Mouse (Mus musculus) left cerebral cortex, postnatal 14 days (tissue): Measurements from ENCODE around the gene Slc12a9. TPM values are rescaled to one million over a fixed set of nuclear protein-coding genes. Genes with fewer than 3 reads are reported as not detected.

ENCODE experiments used
- DNase-seq, 2 experiments: peaks; one replicate each; pipeline ENCODE4 v3.0.0; 2021 to 2022; ENCODE audit warnings: low spot score in 2 of 2, mixed read lengths in 1 of 2
- intact Hi-C: fragments of 180-260 bp; cut with DNase I; formaldehyde crosslinking; loops from one replicate; pipeline ENCODE4 v1.15.1; 2025
- long read RNA-seq, 2 experiments: library from polyadenylated mRNA; stranded (forward); transcript quantifications; one replicate each; pipeline ENCODE4 v2.0.0; 2021
- total RNA-seq, 2 experiments: library from RNA; stranded (reverse); gene quantifications; 2 replicates each; pipeline ENCODE4 v1.2.3; 2021

The Slc12a9 gene
- 10 to 100 TPM; 23.7 to 28.0 TPM for total RNA-seq
- long read RNA-seq, experiment 1, transcript Slc12a9-201 (14 exons, 3,330 nt): major isoform, 21 of 32 reads
- long read RNA-seq, experiment 1, partial matches to known transcripts: 7 of 32 reads
- long read RNA-seq, experiment 1, other reads (novel, unspliced or antisense): 3 of 32 reads
- long read RNA-seq, experiment 2, transcript Slc12a9-201 (14 exons, 3,330 nt): major isoform, 10 of 21 reads
- long read RNA-seq, experiment 2, partial matches to known transcripts: 6 of 21 reads
- long read RNA-seq, experiment 2, other reads (novel, unspliced or antisense): 3 of 21 reads

DNA sequence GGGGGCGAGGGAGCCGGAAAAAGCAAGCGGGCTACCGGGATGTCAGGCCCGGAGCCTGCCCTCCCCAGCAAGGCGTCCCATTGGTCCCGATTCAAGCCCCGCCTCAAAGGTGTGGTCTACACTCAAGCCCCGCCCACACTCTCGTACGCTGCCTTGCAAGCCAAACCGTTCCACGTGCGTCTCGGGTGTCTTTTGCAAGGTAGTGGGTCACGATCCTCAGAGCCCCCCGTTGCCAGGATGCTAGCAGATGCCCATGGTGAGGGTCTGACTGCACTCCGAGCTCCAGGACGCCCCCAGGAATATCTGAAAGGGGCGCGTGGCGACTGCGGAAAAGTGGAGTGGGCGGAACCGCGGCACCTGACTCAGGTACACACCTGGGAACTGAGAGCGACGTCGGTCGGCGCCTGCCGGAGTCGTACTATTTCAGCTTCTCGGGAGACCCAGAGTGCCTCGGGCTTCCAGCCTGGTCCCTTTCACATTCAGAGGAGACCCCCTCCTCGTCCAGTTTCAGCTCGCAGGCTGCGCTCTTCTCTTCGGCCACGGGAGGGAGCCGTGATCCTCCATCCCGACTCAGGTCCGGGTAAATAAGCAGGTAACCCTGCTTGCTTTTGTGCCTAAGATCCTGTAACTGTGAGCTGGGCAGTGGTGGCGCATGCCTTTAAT, at the start of gene Slc12a9:
TSS of gene Slc12a9 (minus strand) at position 86 of the 663 bp plus-strand sequence.
- DNase-seq: peak; percentile 93 to 97
- intact Hi-C loops: no loop called here

DNA sequence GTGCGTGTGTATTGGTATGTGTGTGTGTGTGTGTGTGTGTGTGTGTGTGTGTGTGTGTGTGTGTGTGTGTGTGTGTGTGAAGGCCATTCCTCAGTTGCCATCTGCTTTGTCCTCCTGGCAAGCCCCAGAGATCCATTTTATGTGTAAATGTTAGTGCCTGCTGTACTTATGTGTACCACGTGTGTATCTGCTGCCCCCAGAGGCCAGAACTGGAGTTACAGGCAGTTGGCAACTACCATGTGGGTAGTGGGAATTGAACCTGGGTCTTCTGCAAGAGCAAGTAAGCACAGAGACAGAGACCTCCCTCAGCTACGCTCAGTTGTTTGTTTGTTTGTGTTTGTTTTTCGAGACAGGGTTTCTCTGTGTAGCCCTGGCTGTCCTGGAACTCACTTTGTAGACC, 47.8 kb upstream of the Slc12a9 start:
- peak; percentile 59 to 63 for DNase-seq

DNA sequence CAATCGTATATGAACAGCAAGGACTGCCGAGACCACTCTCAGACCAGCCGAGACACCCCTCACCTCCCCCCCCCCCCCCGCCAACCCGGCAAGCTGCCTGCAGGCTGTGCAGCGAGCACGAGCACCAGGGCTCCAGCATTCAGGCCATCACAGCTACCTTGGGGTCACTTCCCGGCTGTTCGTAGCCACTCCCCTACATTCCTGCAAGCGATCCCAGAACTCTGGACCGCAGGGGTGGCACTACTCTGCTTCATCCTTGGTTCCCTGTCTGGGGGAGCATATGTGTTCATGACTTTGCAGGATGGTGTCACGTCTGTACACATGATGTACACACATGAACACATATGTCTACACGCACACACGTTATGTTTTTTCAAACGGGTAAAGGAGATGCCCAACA, 44.2 kb upstream of the Slc12a9 start:
- no peak for DNase-seq
- intact Hi-C loops: no loop called here

More for the DNA sequence above, 47.8 kb upstream of the Slc12a9 start:
- intact Hi-C loops: no loop called here

DNA sequence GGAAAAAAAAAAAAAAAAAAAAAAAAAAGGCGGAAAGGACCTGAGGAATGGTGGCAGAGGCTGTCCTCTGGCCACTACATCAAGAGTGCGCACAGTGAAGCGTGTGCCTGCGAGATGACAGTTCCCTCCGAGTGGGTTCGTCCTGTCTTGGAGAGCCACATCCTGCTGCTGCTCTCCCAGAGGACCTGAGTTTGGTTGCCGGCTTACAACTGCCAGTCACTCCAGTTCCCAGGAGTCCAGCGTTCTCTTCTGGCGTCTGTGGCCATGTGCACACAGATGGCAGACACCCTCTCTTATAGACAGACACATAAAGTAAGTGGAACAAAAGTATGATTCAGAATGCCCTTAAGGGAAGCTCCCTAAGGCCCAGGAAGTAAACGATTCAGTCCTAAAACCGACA, 43.8 kb upstream of the Slc12a9 start:
- DNase-seq: no peak
- intact Hi-C loops: no loop called here

DNA sequence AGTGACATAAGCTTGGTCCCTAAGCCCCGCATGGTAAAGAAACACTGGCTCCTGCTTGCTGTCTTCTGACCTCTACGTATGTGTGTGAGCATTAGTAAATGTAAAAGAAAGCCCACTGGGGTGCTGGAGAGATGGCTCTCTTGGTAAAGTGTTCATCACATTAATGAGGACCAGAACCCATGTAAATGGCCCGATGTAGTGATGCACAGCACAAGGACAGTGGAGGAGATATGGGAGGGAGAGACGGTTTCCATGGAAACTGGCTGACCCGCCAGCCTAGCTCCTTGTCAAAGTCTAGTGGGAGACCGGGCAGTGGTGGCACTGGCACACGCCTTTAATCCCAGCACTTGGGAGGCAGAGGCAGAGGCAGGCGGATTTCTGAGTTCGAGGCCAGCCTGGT, 43.3 kb upstream of the Slc12a9 start:
- no peak for DNase-seq
- intact Hi-C loops: no loop called here

DNA sequence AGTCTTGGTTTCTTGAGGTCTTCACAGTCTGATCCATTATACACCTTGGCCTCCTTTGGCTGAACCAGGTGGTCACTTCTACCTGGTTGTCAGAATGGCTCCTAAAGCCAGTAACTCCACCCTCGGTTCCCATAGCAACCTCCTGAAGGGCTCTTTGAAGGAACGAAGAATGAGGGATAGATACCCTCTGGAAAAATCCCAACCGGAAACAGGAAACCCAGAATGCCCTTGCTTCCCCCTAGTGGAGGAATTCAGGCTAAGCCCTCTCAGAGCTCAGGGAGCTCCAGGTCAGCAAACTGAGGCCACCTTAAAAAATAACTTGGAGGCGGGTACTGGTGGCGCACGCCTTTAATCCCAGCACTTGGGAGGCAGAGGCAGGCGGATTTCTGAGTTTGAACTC, 42.8 kb upstream of the Slc12a9 start:
- intact Hi-C loops: no loop called here
- DNase-seq: no peak

DNA sequence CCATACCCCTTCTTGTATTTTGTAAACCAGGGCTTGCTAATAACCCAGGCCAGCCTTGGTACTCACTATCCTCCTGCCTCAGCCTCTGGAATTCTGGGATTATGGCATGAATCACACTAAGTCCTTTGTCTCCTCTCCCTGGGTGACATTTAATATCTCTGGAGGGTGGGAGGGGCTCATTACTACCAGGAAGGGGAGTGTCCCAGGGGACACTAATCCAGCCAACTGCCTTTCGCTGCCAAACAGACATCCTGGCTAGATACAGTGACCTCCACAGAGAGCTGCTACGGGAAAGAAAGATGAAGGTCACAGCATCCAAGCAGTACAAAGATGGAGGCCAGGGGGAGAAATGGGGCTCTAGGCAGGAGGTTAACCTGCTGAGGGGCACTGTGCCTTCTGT, 42.2 kb upstream of the Slc12a9 start:
- DNase-seq: no peak
- intact Hi-C loops: no loop called here

DNA sequence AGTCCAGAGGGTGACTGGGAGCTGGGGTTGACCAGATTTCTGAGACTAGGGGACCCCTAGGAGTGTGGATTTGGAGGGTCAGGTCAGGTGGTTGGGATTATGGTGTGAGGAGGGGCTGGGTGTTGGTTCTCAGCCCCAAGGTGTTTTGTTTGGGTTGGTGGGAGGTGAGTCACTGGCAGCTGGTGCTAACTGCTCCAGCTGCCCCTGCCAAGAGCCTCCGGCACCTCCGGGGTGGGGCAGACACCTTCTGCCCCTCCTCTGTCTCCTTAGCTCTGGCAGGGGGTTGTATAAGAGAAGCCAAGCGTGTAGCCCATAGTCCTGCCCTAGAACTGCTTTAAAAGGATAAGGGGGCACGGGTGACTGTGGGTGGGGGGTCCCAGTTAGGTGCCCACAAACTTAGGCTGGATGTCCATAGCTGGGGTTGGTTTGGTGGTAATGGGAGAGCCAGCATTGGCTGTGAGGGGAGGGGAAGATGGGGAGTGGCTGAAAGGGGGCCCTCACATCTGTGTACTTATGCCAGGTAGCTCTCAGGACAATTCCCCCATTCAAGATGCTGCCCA, 41.2 kb upstream of the Slc12a9 start:
- DNase-seq: no peak

DNA sequence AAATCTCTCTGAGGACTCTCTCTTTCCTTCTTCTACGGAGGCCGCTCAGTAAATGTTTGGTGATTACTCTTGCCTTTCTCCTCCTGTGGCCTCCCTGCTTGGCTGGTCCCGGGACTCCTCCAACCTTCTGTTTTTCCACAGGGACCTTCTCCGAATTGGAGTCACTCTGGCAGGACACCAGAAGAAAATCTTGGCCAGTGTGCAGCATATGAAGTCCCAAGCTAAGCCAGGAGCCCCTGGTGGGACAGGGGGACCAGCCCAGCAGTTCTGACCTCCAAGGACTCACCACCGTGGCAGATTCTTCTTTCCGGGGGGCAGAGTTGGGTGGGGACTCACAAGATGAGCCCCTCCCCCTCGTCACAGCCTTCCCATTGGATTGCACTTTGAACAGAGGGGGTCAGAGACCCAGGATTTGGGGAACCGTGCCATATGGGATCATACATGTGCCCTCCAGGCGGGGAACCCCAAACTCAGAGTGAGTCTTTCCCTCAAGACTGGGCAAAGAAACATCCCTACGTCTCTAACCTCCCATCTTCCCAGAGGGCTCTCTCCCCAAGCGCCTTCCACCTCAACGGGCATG, 40.1 kb upstream of the Slc12a9 start:
- intact Hi-C loops: no loop called here
- DNase-seq: no peak

More for the DNA sequence above, 41.2 kb upstream of the Slc12a9 start:
- intact Hi-C loops: no loop called here

DNA sequence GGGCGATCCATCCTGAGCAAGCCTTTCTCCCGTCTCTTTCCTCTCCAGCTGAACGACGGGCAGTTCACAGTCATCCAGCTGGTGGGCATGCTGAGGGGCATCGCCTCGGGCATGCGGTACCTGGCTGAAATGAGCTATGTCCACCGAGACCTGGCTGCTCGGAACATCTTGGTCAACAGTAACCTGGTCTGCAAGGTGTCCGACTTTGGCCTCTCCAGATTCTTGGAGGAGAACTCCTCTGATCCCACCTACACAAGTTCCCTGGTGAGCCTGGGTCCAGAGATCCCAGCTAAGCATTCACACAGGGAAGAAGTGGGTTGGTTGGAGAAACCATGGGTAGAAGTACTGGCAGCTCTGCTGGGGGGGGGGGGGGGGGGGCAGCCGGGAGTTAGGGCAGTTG, 36.3 kb upstream of the Slc12a9 start:
- intact Hi-C loops: no loop called here
- no peak for DNase-seq

DNA sequence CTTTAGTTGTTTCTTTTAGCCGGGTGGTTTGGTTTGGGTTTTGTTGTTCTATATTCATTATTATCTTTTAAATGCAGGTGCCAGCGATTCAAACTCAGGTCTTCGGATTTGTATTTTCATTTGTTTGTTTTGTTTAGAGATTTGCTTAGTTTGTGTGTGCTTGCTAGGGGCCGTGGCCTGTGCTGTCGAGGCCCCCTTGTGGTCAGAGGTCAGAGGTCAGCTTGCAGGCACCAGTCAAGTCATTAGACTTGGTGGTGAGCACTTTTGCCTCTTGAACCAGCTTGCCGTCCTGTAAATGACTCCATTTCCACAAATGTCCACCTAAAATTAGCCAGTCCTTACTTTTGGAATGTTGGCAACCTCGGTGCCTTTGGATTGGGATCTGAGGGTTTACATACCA, 25.0 kb upstream of the Slc12a9 start:
- intact Hi-C loops: no loop called here
- DNase-seq: no peak

DNA sequence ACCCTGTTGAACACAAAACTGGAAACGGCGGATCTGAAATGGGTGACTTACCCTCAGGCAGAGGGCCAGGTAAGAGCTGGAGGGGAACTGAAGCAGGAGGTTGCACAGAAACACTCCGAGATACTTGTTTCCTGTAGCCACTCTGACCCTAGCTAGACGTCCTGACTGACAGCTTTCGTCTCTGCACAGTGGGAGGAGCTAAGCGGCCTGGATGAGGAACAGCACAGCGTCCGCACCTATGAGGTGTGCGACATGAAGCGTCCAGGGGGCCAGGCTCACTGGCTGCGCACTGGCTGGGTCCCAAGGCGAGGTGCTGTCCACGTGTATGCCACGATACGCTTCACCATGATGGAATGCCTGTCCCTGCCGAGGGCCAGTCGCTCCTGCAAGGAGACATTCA, 20.7 kb upstream of the Slc12a9 start:
- intact Hi-C loops: no loop called here

DNA sequence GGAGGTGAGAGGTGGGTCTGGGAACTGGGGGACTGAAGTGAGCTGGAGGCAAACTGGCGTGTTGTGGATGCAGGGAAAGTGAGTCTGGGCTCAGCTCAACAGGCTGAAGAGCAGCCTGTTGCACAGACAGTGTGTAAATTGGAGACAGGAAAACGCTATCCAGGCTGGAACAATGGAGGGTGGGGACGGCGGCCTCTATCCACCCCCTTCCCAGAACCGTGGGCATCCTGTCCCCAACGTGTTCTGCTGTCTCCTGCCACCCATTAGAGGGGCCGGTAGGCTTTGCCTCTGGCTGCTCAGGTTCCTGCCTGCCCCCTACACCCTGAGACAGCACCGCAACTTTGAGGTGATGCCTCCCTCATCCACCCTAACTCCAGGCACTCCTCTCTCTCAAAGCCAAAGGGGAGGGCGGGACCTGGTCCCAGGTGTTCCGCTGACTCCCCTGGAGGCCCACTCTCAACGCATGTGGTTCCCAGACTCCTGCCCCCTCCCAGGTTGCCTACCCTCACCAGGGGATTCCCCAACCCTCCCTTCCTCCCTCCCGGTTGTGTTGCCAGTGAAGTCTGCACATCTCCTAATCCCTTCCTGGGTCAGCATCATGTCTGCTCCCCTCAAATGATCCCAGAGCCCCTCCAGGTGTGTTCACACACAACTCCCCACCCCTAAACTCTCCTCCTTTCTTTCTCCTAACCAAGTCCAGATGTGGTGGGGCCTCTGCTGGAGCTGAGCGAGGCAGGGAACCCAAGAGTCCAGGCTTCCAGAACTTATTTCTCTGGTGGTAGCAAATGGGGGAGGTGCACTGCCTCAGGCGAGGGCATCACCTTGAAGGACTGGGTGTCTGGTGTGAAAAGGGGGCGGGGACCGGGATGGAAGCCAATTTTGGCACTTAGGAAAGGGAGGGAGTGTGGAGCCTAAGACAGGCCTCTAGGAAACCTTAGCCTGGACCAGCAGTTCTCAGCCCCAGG, 18.9 kb upstream of the Slc12a9 start:
- intact Hi-C loops: no loop called here
- no peak for DNase-seq

More for the DNA sequence above, 20.7 kb upstream of the Slc12a9 start:
- no peak for DNase-seq

DNA sequence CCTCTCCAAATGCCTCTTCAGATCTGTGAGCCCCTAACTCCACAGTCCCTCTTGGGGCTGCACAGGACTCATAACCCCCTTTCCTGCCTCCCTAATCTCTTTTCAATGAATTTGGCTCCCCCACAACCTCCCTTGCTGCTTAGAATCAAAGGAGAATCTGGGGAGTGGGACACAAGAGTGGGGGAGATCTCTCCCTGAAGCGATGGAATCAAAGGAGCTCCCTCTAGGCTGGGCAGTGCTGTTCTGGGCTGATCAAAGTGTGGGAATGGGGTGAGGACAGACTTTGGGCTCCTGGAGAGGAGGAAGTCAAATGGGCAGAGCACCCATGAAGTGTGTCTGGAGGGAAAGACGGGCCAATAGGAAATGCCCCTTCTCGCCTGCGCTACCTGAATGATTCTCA, 18.0 kb upstream of the Slc12a9 start:
- intact Hi-C loops: no loop called here
- DNase-seq: no peak

DNA sequence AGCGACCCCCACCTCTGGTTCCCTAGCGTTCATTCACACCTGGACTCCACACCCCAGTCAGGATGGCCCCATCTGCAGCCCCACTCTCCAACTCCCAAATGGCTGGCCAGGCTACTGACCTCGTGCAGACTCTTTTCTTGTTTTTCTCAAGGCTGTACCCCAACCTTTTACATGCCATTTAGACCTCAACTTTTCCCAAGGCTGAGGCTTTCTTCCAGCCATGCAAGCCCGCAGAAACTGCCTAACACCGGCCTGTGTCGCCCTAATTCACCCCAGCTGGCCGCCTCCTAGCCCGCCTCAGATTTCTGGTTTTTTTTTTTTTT, 17.6 kb upstream of the Slc12a9 start:
- no peak for DNase-seq
- intact Hi-C loops: no loop called here

DNA sequence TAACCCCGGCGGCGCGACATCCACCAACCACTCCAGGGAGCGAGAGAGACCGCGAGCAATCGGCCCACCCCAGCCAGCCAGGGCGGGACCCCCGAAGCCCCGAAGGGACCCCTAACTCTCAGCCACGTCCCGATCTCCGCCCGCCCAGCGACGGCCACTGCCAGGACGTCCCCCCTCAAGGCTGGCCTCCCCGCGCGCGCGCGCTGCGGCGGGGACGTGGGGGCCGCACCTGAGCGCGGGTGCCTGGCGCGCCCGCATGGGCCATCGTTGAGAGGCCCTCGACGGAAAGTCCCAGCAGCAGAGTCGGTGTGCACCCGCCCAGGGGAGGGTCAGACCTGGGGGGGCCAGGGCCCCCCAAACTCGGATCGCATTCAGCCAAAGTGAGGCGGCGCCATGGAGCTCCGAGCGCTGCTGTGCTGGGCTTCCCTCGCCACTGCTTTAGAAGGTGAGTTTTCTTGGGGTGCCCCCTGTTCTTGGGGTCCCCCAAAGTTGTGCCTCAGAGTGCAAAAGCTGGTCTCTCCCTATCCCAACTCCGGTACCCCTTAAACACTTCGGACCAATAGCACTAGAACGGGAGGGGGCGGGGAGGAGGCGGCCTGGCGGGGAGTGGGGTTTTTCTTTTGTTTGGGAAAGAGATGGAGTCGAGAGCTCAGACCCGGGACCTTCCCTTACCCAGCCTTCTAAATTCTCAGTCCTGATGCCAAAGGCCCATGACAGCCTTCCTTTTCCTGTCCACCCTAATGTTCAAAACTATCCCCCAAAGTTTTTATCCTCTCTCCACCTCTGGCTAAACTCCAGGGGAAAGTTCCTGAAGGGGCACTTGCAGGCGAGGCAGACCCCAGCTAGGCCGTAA, 17.0 kb upstream of the Slc12a9 start:
- intact Hi-C loops: no loop called here
- no peak for DNase-seq

DNA sequence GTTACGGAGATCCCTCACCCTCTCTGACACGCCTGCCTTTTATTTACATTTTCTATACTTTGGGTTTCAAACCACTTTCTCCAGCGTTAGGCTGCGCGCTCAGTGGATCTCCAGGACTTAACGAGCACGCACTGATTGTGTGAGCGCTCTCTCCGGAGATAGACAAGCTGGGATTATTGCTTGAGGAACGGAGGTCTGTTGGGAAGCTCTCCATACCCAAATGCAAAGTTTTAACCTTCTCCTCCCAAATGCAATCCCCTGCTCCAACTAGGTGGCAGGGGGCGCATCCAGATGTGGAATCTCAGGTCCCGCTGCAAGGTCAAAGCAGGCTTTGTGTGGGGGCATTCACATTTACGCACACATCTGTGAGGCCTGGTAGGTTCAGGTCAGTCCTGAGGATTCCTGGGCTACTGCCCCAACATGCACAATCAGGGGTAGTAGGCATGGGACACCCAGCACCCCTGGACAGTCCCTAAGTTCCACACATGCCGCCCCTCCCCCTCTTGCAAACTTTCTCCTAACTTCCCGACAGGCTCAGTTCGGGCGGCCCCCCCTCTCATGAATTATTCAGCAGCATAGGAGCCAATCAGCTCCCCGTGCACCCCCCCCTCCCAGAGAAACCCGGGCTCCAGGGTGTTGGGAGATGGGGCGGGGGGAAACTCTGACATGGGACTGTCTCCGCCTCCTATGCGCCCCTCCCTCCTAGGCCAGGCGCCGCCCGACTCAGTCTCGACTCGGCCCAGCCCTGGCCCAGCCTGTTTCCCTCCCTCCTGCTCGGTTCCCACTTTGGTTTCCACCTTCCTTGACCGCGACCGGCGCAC, 16.2 kb upstream of the Slc12a9 start, which contains the start of gene Ephb4:
TSS of gene Ephb4 (plus strand) at position 726 of the 821 bp plus-strand sequence.
- intact Hi-C loops: no loop called here
- DNase-seq: peak; percentile 53 to 56
